Mouse (Mus musculus): ENCODE results near the gene Pcnx2.
A peak's percentile ranks its signal among the peaks of the same experiment; 100 is the strongest.

Gene Pcnx2

GRCm38 (mm10) chr8:125897388-125897787, 729 bp downstream of the Pcnx2 start:
- no peak for DNase-seq

GRCm38 (mm10) chr8:125889920-125890319, 8.2 kb downstream of the Pcnx2 start:
- DNase-seq, result no peak

GRCm38 (mm10) chr8:125887549-125887948, 10.6 kb downstream of the Pcnx2 start:
- DNase-seq, result no peak

- no peak for DNase-seq
Observed at GRCm38 (mm10) chr8:125880447-125880846, 17.7 kb downstream of the Pcnx2 start.

GRCm38 (mm10) chr8:125873250-125873534, 24.9 kb downstream of the Pcnx2 start:
- DNase-seq, result peak; percentile 50

GRCm38 (mm10) chr8:125872501-125873249, 25.4 kb downstream of the Pcnx2 start:
- DNase-seq, result no peak

- peak; percentile 75 for DNase-seq
Observed at GRCm38 (mm10) chr8:125870821-125871321, 27.2 kb downstream of the Pcnx2 start.

GRCm38 (mm10) chr8:125870179-125870702, 27.9 kb downstream of the Pcnx2 start:
- DNase-seq, result no peak

GRCm38 (mm10) chr8:125869739-125870138, 28.4 kb downstream of the Pcnx2 start:
- DNase-seq, result no peak

GRCm38 (mm10) chr8:125868552-125868951, 29.6 kb downstream of the Pcnx2 start:
- no peak for DNase-seq

GRCm38 (mm10) chr8:125866125-125866524, 32.0 kb downstream of the Pcnx2 start:
- DNase-seq, result no peak

- no peak for DNase-seq
Observed at GRCm38 (mm10) chr8:125857251-125857650, 40.9 kb downstream of the Pcnx2 start.

GRCm38 (mm10) chr8:125856160-125856559, 42.0 kb downstream of the Pcnx2 start:
- no peak for DNase-seq

GRCm38 (mm10) chr8:125854379-125854778, 43.7 kb downstream of the Pcnx2 start:
- no peak for DNase-seq

GRCm38 (mm10) chr8:125853300-125853699, 44.8 kb downstream of the Pcnx2 start:
- DNase-seq, result no peak

- DNase-seq, result no peak
Observed at GRCm38 (mm10) chr8:125849181-125849580, 48.9 kb downstream of the Pcnx2 start.

GRCm38 (mm10) chr8:125847842-125848241, 50.3 kb downstream of the Pcnx2 start:
- DNase-seq, result no peak

- DNase-seq, result peak; percentile 21
Observed at GRCm38 (mm10) chr8:125845281-125845680, 52.8 kb downstream of the Pcnx2 start.

GRCm38 (mm10) chr8:125843122-125843836, 54.8 kb downstream of the Pcnx2 start:
- no peak for DNase-seq

GRCm38 (mm10) chr8:125842158-125842557, 56.0 kb downstream of the Pcnx2 start:
- no peak for DNase-seq

GRCm38 (mm10) chr8:125824688-125825087, 73.4 kb downstream of the Pcnx2 start:
- no peak for DNase-seq

GRCm38 (mm10) chr8:125823719-125824118, 74.4 kb downstream of the Pcnx2 start:
- DNase-seq, result no peak

GRCm38 (mm10) chr8:125822065-125822464, 76.1 kb downstream of the Pcnx2 start:
- DNase-seq, result no peak

- DNase-seq, result peak; percentile 37
Observed at GRCm38 (mm10) chr8:125819797-125820196, 78.3 kb downstream of the Pcnx2 start.

All from lung, postnatal 36 days (tissue).